20 mouse cellular contexts compared by ENCODE assay signal in the genomic region with DNA sequence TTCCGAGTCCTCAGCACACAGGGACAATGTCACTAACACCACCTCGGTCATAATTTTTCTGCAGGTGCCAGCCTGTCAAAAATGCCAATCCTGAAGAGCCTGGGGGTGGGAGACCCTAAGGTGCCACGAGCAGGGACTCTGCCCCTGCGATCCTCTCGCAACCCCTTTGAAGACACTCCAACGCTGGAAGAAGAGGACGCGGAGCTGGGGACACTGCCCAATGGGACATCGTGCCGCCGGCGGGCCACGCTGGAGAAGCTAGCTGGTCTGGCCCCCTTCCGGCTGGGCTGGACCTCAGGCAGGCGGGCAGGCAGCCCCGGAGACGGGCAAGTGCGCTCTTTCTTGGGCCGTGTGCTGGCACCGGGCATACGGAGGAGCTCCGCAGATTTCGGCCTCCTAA. TPM values are rescaled to one million over a fixed set of nuclear protein-coding genes. Genes with fewer than 3 reads are reported as not detected.
DNase-seq lines count a peak whose midpoint lies in the region; ATAC-seq and TF ChIP-seq lines count a peak whose summit lies in the region.
"Had no signal": no experiment of that assay in that cellular context is flagged by ENCODE, and none has a peak within 500 bp of the region (broad histone marks: within the 10 kb centered on the region; RNA-seq: fewer than 3 reads in every experiment).

No protein-coding gene starts in this region.

- WGBS in kidney, embryonic 15.5 days = 33% methylated on average over 23 of the region's 23 CpGs
- 18% methylated on average over 23 of the region's 23 CpGs for WGBS in midbrain, embryonic 15.5 days
- WGBS in midbrain, postnatal 0 days = 19% methylated on average over 23 of the region's 23 CpGs
- WGBS in limb, embryonic 10.5 days = 18% methylated on average over 23 of the region's 23 CpGs

- no peak overlapping the region for H3K4me2 ChIP-seq in kidney, embryonic 15.5 days
- no peak overlapping the region for H3K4me2 ChIP-seq in midbrain, embryonic 15.5 days
- no peak overlapping the region for H3K4me2 ChIP-seq in midbrain, postnatal 0 days (ENCODE audit: low read depth, low read length, poor library complexity, severe bottlenecking)
- H3K4me2 ChIP-seq: hindbrain, embryonic 14.5 days had no signal

- peaks cover 69% of the 10 kb centered on the region for H3K27me3 ChIP-seq in kidney, embryonic 15.5 days
- H3K27me3 ChIP-seq in midbrain, embryonic 15.5 days (replicated peaks) = peaks cover 72% of the 10 kb centered on the region
- H3K27me3 ChIP-seq in midbrain, postnatal 0 days (ENCODE audit: insufficient read depth, low read length) = peaks cover 52% of the 10 kb centered on the region
- H3K27me3 ChIP-seq in limb, embryonic 10.5 days (ENCODE audit: low read depth, poor library complexity, severe bottlenecking) = peaks cover 87% of the 10 kb centered on the region

- no peak for ATAC-seq in kidney, embryonic 15.5 days (replicated peaks; ENCODE audit: low FRiP score)
- no peak for ATAC-seq in midbrain, embryonic 15.5 days (replicated peaks)
- no peak for ATAC-seq in midbrain, postnatal 0 days (ENCODE audit: low FRiP score)
- ATAC-seq: forebrain, embryonic 16.5 days; intestine, embryonic 15.5 days had no signal

- no peaks in the 10 kb centered on the region for H3K36me3 ChIP-seq in kidney, embryonic 15.5 days
- no peaks in the 10 kb centered on the region for H3K36me3 ChIP-seq in midbrain, embryonic 15.5 days (replicated peaks)
- no peaks in the 10 kb centered on the region for H3K36me3 ChIP-seq in midbrain, postnatal 0 days (ENCODE audit: insufficient read depth, low read length)
- H3K36me3 ChIP-seq in limb, embryonic 10.5 days = 0 out of 2 replicates have a peak, but pooled peaks cover 2% of the 10 kb centered on the region
- H3K36me3 ChIP-seq: intestine, embryonic 15.5 days had no signal

- no peak overlapping the region for H3K9ac ChIP-seq in kidney, embryonic 15.5 days
- no peak overlapping the region for H3K9ac ChIP-seq in midbrain, embryonic 15.5 days
- no peak overlapping the region for H3K9ac ChIP-seq in midbrain, postnatal 0 days (replicated peaks; ENCODE audit: low read length, poor library complexity, severe bottlenecking)
- H3K9ac ChIP-seq: hindbrain, embryonic 14.5 days; intestine, embryonic 15.5 days; liver, embryonic 14.5 days had no signal

- TF ChIP-seq CTCF in midbrain, postnatal 0 days (IDR thresholded peaks at IDR 0.05) = no peak

- H3K4me1 ChIP-seq in kidney, embryonic 15.5 days = peaks cover 30% of the 10 kb centered on the region
- peaks cover 13% of the 10 kb centered on the region for H3K4me1 ChIP-seq in midbrain, embryonic 15.5 days
- H3K4me1 ChIP-seq in midbrain, postnatal 0 days (ENCODE audit: insufficient read depth, low read length) = no peaks in the 10 kb centered on the region
- peaks cover 39% of the 10 kb centered on the region for H3K4me1 ChIP-seq in limb, embryonic 10.5 days

- H3K27ac ChIP-seq in kidney, embryonic 15.5 days = no peak overlapping the region
- no peak overlapping the region for H3K27ac ChIP-seq in midbrain, embryonic 15.5 days
- no peak overlapping the region for H3K27ac ChIP-seq in midbrain, postnatal 0 days (ENCODE audit: low read depth, low read length)
- 0 out of 2 replicates have a peak overlapping the region, but pooled peaks have one; percentile 38 for H3K27ac ChIP-seq in limb, embryonic 10.5 days
- H3K27ac ChIP-seq: hindbrain, embryonic 14.5 days; intestine, embryonic 15.5 days; liver, embryonic 14.5 days had no signal

- DNase-seq in kidney, adult 9 months = no peak
- no peak for DNase-seq in midbrain, postnatal 0 days (ENCODE audit: low spot score)
- no peak for DNase-seq in limb, embryonic 10.5 days (ENCODE audit: low spot score)
- DNase-seq in cerebellum, adult 9-10 months = no peak
- DNase-seq in layer of hippocampus, adult 9-11 months = no peak
- DNase-seq: adrenal gland, adult 2 months; cerebellum, postnatal 14 days; left cerebral cortex, postnatal 4 days; lung, postnatal 14 days; thymus, adult 2 months had no signal

- H3K4me3 ChIP-seq in kidney, embryonic 15.5 days (replicated peaks) = peak overlapping the region; percentile 9; the same call in 1 of the 2 replicates
- peak overlapping the region; percentile 2; the same call in 1 of the 2 replicates for H3K4me3 ChIP-seq in midbrain, embryonic 15.5 days
- H3K4me3 ChIP-seq in midbrain, postnatal 0 days (ENCODE audit: low read depth, low read length) = no peak overlapping the region
- H3K4me3 ChIP-seq in limb, embryonic 10.5 days = peak overlapping the region; percentile 5; the same call in 1 of the 2 replicates
- H3K4me3 ChIP-seq: erythroblast, embryonic 14.5 days; intestine, embryonic 15.5 days; myocyte had no signal

- H3K9me3 ChIP-seq in kidney, embryonic 15.5 days (replicated peaks) = no peaks in the 10 kb centered on the region
- H3K9me3 ChIP-seq in midbrain, embryonic 15.5 days = no peaks in the 10 kb centered on the region
- H3K9me3 ChIP-seq in midbrain, postnatal 0 days (ENCODE audit: low read length) = no peaks in the 10 kb centered on the region
- H3K9me3 ChIP-seq in limb, embryonic 10.5 days (replicated peaks) = no peaks in the 10 kb centered on the region
- H3K9me3 ChIP-seq: intestine, embryonic 15.5 days had no signal

RNA-seq across cellular contexts. Expression of gene Exoc3l2, which starts 6.3 kb away (rescaled TPM):
- 3.0 TPM in 2 replicates for polyA plus RNA-seq in kidney, embryonic 15.5 days (2015; fragmentation: Nextera tagmentation; extraction: Ambion mirVana)
- 0.17 and 0.57 TPM in 2 replicates for polyA plus RNA-seq in midbrain, embryonic 15.5 days (2015; fragmentation: Nextera tagmentation; extraction: Ambion mirVana)
- total RNA-seq in midbrain, postnatal 0 days (2014; rRNA removed) = 0.28 and 0.49 TPM in 2 replicates
- 1.5 and 1.6 TPM in 2 replicates for polyA plus RNA-seq in midbrain, postnatal 0 days (2015; fragmentation: Nextera tagmentation; extraction: Ambion mirVana)
- 1.2 and 1.7 TPM in 2 replicates for polyA plus RNA-seq in limb, embryonic 10.5 days (2016; fragmentation: Nextera tagmentation; extraction: Ambion mirVana)
- polyA plus RNA-seq: myocyte had no signal

RNA-seq across cellular contexts. Expression of gene Mark4, which starts 10.8 kb away (rescaled TPM):
- polyA plus RNA-seq in kidney, embryonic 15.5 days (2015; fragmentation: Nextera tagmentation; extraction: Ambion mirVana) = 6.6 and 9.4 TPM in 2 replicates
- 20.4 and 20.6 TPM in 2 replicates for polyA plus RNA-seq in midbrain, embryonic 15.5 days (2015; fragmentation: Nextera tagmentation; extraction: Ambion mirVana)
- total RNA-seq in midbrain, postnatal 0 days (2014; rRNA removed) = 58.1 and 68.9 TPM in 2 replicates
- 16.2 and 17.0 TPM in 2 replicates for polyA plus RNA-seq in midbrain, postnatal 0 days (2015; fragmentation: Nextera tagmentation; extraction: Ambion mirVana)
- 7.6 and 8.0 TPM in 2 replicates for polyA plus RNA-seq in limb, embryonic 10.5 days (2016; fragmentation: Nextera tagmentation; extraction: Ambion mirVana)

RNA-seq across cellular contexts. Expression of gene Bloc1s3, which starts 38.8 kb away (rescaled TPM):
- 2.3 and 2.6 TPM in 2 replicates for polyA plus RNA-seq in kidney, embryonic 15.5 days (2015; fragmentation: Nextera tagmentation; extraction: Ambion mirVana)
- 4.8 and 5.0 TPM in 2 replicates for polyA plus RNA-seq in midbrain, embryonic 15.5 days (2015; fragmentation: Nextera tagmentation; extraction: Ambion mirVana)
- total RNA-seq in midbrain, postnatal 0 days (2014; rRNA removed) = 17.8 and 21.4 TPM in 2 replicates
- polyA plus RNA-seq in midbrain, postnatal 0 days (2015; fragmentation: Nextera tagmentation; extraction: Ambion mirVana) = 3.9 and 4.2 TPM in 2 replicates
- 2.3 and 2.4 TPM in 2 replicates for polyA plus RNA-seq in limb, embryonic 10.5 days (2016; fragmentation: Nextera tagmentation; extraction: Ambion mirVana)

RNA-seq across cellular contexts. Expression of gene Trappc6a, which starts 38.8 kb away (rescaled TPM):
- polyA plus RNA-seq in kidney, embryonic 15.5 days (2015; fragmentation: Nextera tagmentation; extraction: Ambion mirVana) = 76.2 and 81.2 TPM in 2 replicates
- 38.3 and 39.1 TPM in 2 replicates for polyA plus RNA-seq in midbrain, embryonic 15.5 days (2015; fragmentation: Nextera tagmentation; extraction: Ambion mirVana)
- 14.9 and 23.9 TPM in 2 replicates for total RNA-seq in midbrain, postnatal 0 days (2014; rRNA removed)
- 32.2 and 32.6 TPM in 2 replicates for polyA plus RNA-seq in midbrain, postnatal 0 days (2015; fragmentation: Nextera tagmentation; extraction: Ambion mirVana)
- polyA plus RNA-seq in limb, embryonic 10.5 days (2016; fragmentation: Nextera tagmentation; extraction: Ambion mirVana) = 74.0 and 90.5 TPM in 2 replicates

RNA-seq across cellular contexts. Expression of gene Nkpd1, which starts 48.2 kb away (rescaled TPM):
- polyA plus RNA-seq in kidney, embryonic 15.5 days (2015; fragmentation: Nextera tagmentation; extraction: Ambion mirVana) = 0.10 and 0.15 TPM in 2 replicates
- polyA plus RNA-seq in midbrain, embryonic 15.5 days (2015; fragmentation: Nextera tagmentation; extraction: Ambion mirVana) = 0.74 and 0.95 TPM in 2 replicates
- 2.3 TPM in 2 replicates for total RNA-seq in midbrain, postnatal 0 days (2014; rRNA removed)
- 1.6 and 1.8 TPM in 2 replicates for polyA plus RNA-seq in midbrain, postnatal 0 days (2015; fragmentation: Nextera tagmentation; extraction: Ambion mirVana)
- 0.10 and 0.11 TPM in 2 replicates for polyA plus RNA-seq in limb, embryonic 10.5 days (2016; fragmentation: Nextera tagmentation; extraction: Ambion mirVana)
- total RNA-seq: megakaryocyte-erythroid progenitor cell, adult 5-6 weeks had no signal
- polyA plus RNA-seq: heart, embryonic 16.5 days had no signal
